Mouse (Mus musculus) forebrain, embryonic 16.5 days (tissue): Measurements from ENCODE around the gene Plet1. TPM values are rescaled to one million over a fixed set of nuclear protein-coding genes. Genes with fewer than 3 reads are reported as not detected.

ENCODE experiments used
- ATAC-seq: fragments of 200-750 bp; cut with Nextera tagmentation; 2 replicates; pipeline ENCODE4 v1.8.0; 2017; ENCODE audit warnings: mild to moderate bottlenecking, moderate library complexity
- H3K27ac ChIP-seq: fragments of 300-500 bp; sonication (generic); 2 replicates; pipeline ENCODE4 v1.5.1; 2014; ENCODE audit warnings: low read length, control low read depth
- H3K27me3 ChIP-seq: fragments of 300-500 bp; sonication (generic); replicated peaks from 2 replicates; pipeline ENCODE4 v1.6.1; 2014; ENCODE audit warnings: low read length; ENCODE audit not compliant: control insufficient read depth, insufficient read depth
- H3K36me3 ChIP-seq: fragments of 300-500 bp; sonication (generic); 2 replicates; pipeline ENCODE4 v1.6.1; 2014; ENCODE audit not compliant: control insufficient read depth, insufficient read depth
- H3K4me1 ChIP-seq: fragments of 300-500 bp; sonication (generic); replicated peaks from 2 replicates; pipeline ENCODE4 v1.6.1; 2014; ENCODE audit warnings: low read length; ENCODE audit not compliant: control insufficient read depth, insufficient read depth
- H3K4me2 ChIP-seq: fragments of 300-500 bp; sonication (generic); 2 replicates; pipeline ENCODE4 v1.6.1; 2014; ENCODE audit warnings: mild to moderate bottlenecking, low read length, control low read depth
- H3K4me3 ChIP-seq: fragments of 300-500 bp; sonication (generic); replicated peaks from 2 replicates; pipeline ENCODE4 v1.5.1; 2014; ENCODE audit warnings: mild to moderate bottlenecking, low read length, control low read depth
- H3K9ac ChIP-seq: fragments of 300-500 bp; sonication (generic); replicated peaks from 2 replicates; pipeline ENCODE4 v1.6.1; 2014; ENCODE audit warnings: low read depth, low read length, control low read depth
- H3K9me3 ChIP-seq: fragments of 300-500 bp; sonication (generic); 2 replicates; pipeline ENCODE4 v1.6.1; 2016; ENCODE audit warnings: low read length; ENCODE audit not compliant: control insufficient read depth
- WGBS: fragments of 180-500 bp; shearing (Covaris S2); extraction: QIAGEN DNeasy Blood & Tissue Kit; methylation state at CpG from one replicate; pipeline ENCODE4 v1.1.7; 2014; 5-methylcytosine and 5-hydroxymethylcytosine counted together
- polyA plus RNA-seq: library from polyadenylated mRNA; unstranded; fragments of >200 nt; fragmentation: Nextera tagmentation; extraction: Ambion mirVana; gene quantifications from 2 replicates; pipeline ENCODE4 v1.2.1, GENCODE M21; 2015

The Plet1 gene
- polyA plus RNA-seq, 1 experiment from 2014 or later, result 0.44 TPM

GRCm38 (mm10) chr9:50491531-50492045 is 2.7 kb upstream of the Plet1 start:
- H3K9me3 ChIP-seq, result no peaks in the 10 kb centered on the region
- H3K4me2 ChIP-seq, result no peak overlapping the region
- WGBS, result 81% methylated on average over 2 of the region's 2 CpGs
- H3K27ac ChIP-seq, result no peak overlapping the region
- H3K4me1 ChIP-seq, result 0 out of 2 replicates have a peak, but pooled peaks cover 2% of the 10 kb centered on the region
- H3K4me3 ChIP-seq, result no peak overlapping the region
- H3K27me3 ChIP-seq, result no peaks in the 10 kb centered on the region
- no peak overlapping the region for H3K9ac ChIP-seq
- ATAC-seq, result no peak
- no peaks in the 10 kb centered on the region for H3K36me3 ChIP-seq

- ATAC-seq, result no peak
- Histone ChIP-seq H3K27me3 (no peaks in the 10 kb centered on the region), H3K4me3 (no peak overlapping the region), H3K27ac (no peak overlapping the region), H3K4me2 (no peak overlapping the region), H3K4me1 (0 out of 2 replicates have a peak, but pooled peaks cover 2% of the 10 kb centered on the region), H3K9me3 (no peaks in the 10 kb centered on the region), H3K9ac (no peak overlapping the region), H3K36me3 (no peaks in the 10 kb centered on the region)
- WGBS, result 67% methylated on average over 2 of the region's 2 CpGs
These were observed 548 bp upstream of the Plet1 start for GRCm38 (mm10) chr9:50493777-50494176.

DNA sequence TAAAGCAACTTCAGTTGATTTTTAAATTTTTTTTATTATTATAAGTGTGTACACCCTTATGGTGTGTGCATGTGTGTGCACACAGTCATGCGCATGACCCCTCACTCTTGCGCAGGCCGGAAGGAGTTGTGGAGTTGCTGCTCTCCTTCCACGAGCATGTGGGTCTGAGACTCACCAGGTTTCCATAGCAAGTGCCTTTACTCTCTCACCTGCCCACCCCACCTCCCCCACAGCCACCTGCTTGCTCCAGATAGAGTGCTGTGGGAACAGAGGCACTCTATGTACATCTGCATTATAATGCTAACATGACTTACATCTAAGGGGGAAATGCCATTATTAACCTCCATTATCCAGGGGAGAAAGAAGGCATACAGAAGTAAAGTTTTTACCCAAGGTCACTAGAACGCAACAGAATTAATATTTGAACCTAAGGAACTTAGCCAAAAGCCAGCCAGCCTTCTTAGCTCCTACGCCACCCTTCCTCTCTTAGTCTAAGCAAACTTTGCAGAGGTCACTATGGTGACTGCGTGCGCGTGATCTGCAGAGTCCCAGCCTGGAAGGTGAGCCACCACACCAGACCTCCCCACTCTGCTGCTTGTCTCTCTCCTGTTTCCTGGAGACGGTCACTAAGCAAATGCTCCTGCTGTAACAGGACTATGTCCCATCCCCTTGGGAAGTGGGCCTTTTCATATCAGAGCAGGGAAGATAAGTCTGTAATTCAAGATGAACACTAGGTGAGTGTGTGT is 1.3 kb downstream of the Plet1 start:
- H3K9me3 ChIP-seq, result no peaks in the 10 kb centered on the region
- H3K27ac ChIP-seq, result no peak overlapping the region

DNA sequence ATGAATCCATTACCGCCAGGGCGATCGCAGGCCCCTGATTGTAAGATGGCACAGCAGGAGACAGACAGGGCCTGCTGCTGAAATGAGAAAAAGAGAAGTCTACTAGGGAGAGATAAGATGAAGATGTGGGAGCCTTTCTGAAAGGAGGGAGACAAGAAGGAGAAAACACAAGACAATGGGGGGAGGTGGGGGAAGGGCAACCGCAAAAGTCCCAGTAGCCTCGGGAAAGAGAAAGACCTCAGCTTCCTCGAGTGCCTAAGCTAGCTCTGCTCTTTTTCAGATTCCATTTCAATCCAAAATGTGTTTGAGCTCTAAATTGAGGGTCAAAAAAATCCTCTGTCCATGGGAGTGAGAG is 1.8 kb downstream of the Plet1 start:
- no peaks in the 10 kb centered on the region for H3K36me3 ChIP-seq
- no peak for ATAC-seq
- no peak overlapping the region for H3K27ac ChIP-seq
- no peaks in the 10 kb centered on the region for H3K9me3 ChIP-seq
- H3K4me2 ChIP-seq, result no peak overlapping the region
- no peaks in the 10 kb centered on the region for H3K27me3 ChIP-seq
- WGBS, result 24% methylated on average over 6 of the region's 6 CpGs
- H3K4me1 ChIP-seq, result 0 out of 2 replicates have a peak, but pooled peaks cover 4% of the 10 kb centered on the region
- no peak overlapping the region for H3K4me3 ChIP-seq
- H3K9ac ChIP-seq, result no peak overlapping the region

More for the DNA sequence above, 1.3 kb downstream of the Plet1 start:
- ATAC-seq, result no peak
- WGBS, result 73% methylated on average over 10 of the region's 10 CpGs
- Histone ChIP-seq H3K36me3 (no peaks in the 10 kb centered on the region), H3K27me3 (no peaks in the 10 kb centered on the region), H3K9ac (no peak overlapping the region), H3K4me3 (no peak overlapping the region), H3K4me2 (no peak overlapping the region), H3K4me1 (0 out of 2 replicates have a peak, but pooled peaks cover 2% of the 10 kb centered on the region)

DNA sequence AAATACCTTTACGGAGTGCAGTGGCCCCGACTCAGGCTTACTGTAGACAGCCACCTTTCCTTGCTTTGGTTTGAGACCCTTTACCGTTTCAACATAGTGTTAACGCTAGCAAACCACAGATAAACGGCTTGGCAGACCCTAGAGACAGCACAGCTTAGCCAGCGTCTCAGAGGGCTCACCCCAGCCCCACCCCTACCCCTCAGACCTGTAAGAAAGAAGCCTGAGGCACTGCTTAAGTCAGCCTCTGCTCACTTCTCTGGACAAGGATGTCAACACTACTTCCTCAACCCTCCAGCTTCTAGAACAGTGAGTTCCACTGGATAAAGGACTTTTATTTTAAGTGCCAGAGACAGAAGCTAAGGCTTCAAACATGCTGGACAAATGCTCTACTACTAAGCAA is 2.2 kb downstream of the Plet1 start:
- no peaks in the 10 kb centered on the region for H3K9me3 ChIP-seq
- no peak for ATAC-seq
- WGBS, result 20% methylated on average over 6 of the region's 6 CpGs

DNA sequence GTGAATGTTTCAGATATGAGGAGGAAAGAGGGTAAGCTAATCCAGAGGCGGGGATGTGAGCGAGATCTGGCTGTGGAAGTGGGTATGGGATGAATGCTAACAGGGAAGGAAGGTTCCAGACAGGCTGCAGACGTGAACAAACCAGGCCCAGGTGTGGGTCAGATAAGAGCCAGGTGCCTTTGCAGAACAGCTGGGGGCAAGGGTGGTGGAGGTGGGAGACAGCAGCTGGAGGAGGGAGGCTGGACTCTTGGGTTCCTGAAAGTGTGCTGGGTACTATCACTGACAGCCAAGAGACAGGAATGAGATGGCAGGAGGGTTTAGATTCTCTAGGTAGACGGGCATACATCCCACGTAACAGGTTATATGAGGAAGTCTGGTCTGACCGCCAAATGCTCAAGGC is 2.8 kb downstream of the Plet1 start:
- Histone ChIP-seq H3K4me1 (0 out of 2 replicates have a peak, but pooled peaks cover 4% of the 10 kb centered on the region), H3K27me3 (no peaks in the 10 kb centered on the region), H3K27ac (no peak overlapping the region), H3K4me3 (no peak overlapping the region), H3K4me2 (no peak overlapping the region), H3K9ac (no peak overlapping the region), H3K36me3 (no peaks in the 10 kb centered on the region), H3K9me3 (no peaks in the 10 kb centered on the region)
- no peak for ATAC-seq
- 75% methylated on average over 6 of the region's 6 CpGs for WGBS

More for the DNA sequence above, 2.2 kb downstream of the Plet1 start:
- Histone ChIP-seq H3K27ac (no peak overlapping the region), H3K36me3 (no peaks in the 10 kb centered on the region), H3K4me1 (0 out of 2 replicates have a peak, but pooled peaks cover 4% of the 10 kb centered on the region), H3K27me3 (no peaks in the 10 kb centered on the region), H3K4me2 (no peak overlapping the region), H3K4me3 (no peak overlapping the region), H3K9ac (no peak overlapping the region)

DNA sequence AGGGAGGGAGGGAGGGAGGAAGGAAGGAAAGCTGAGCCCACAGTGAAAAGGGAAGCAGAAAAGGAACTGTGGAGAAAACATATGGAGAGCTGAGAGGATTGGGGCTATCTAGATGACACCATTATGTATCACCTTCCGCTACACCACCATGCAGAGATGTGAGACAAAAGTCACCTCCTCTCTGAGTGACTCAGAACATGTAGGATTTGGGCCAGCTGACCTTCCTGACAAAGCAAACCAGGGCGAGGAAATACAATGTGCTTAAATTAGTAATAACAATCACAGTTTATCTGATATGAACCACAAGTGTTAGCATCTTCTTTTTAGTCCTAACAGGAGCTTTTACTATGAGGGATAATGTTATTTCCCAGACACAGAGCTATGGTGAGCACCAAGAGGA is 3.2 kb downstream of the Plet1 start:
- no peak overlapping the region for H3K27ac ChIP-seq
- H3K4me1 ChIP-seq, result 0 out of 2 replicates have a peak, but pooled peaks cover 4% of the 10 kb centered on the region
- ATAC-seq, result no peak
- no peaks in the 10 kb centered on the region for H3K27me3 ChIP-seq
- no peaks in the 10 kb centered on the region for H3K36me3 ChIP-seq
- no peaks in the 10 kb centered on the region for H3K9me3 ChIP-seq
- no peak overlapping the region for H3K4me2 ChIP-seq
- no peak overlapping the region for H3K9ac ChIP-seq
- H3K4me3 ChIP-seq, result no peak overlapping the region
- WGBS, result 82% methylated on average over 2 of the region's 2 CpGs

DNA sequence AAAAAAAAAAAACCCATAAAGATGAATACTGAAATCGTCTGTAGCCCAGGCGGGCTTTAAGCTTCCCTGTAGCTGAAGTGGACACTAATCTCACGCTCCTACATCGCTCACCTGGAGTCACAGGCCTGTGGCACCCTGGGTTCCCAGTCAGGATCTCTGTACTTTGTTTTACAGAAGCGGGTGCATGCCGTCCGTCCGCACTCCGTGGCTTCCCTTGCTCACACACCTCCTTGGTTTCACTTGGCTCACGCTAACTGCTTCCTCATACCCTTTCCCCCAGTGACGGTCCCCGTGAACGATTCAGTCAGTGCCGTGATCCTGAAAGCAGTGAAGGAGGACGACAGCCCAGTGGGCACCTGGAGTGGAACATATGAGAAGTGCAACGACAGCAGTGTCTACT is 4.5 kb downstream of the Plet1 start:
- Histone ChIP-seq H3K27me3 (no peaks in the 10 kb centered on the region), H3K4me1 (0 out of 2 replicates have a peak, but pooled peaks cover 4% of the 10 kb centered on the region), H3K4me3 (no peak overlapping the region), H3K9me3 (no peaks in the 10 kb centered on the region), H3K4me2 (no peak overlapping the region), H3K27ac (no peak overlapping the region), H3K9ac (no peak overlapping the region), H3K36me3 (no peaks in the 10 kb centered on the region)
- WGBS, result 84% methylated on average over 16 of the region's 16 CpGs
- no peak for ATAC-seq

GRCm38 (mm10) chr9:50499781-50500180 is 5.5 kb downstream of the Plet1 start:
- H3K4me3 ChIP-seq, result no peak overlapping the region
- no peaks in the 10 kb centered on the region for H3K27me3 ChIP-seq
- H3K27ac ChIP-seq, result no peak overlapping the region
- 0 out of 2 replicates have a peak, but pooled peaks cover 4% of the 10 kb centered on the region for H3K4me1 ChIP-seq
- no peaks in the 10 kb centered on the region for H3K9me3 ChIP-seq
- 90% methylated on average over 3 of the region's 3 CpGs for WGBS
- H3K36me3 ChIP-seq, result no peaks in the 10 kb centered on the region
- H3K4me2 ChIP-seq, result no peak overlapping the region
- ATAC-seq, result no peak
- H3K9ac ChIP-seq, result no peak overlapping the region
